Mouse (Mus musculus): ENCODE measurements around the gene Homez.
A peak's percentile ranks its signal among the peaks of the same experiment; 100 is the strongest.

Gene Homez

GRCm38 (mm10) chr14:54870861-54871260 lies at the start of gene Homez:
Homez (minus strand) TSS chr14:54870961.
- no peak for DNase-seq (ENCODE audit: low spot score)

- no peak for DNase-seq (ENCODE audit: low spot score)
These were observed 49.4 kb upstream of the Homez start for GRCm38 (mm10) chr14:54920076-54920685.

- DNase-seq (ENCODE audit: low spot score): no peak
These were observed 42.6 kb upstream of the Homez start for GRCm38 (mm10) chr14:54913343-54913742.

- peak; percentile 54 for DNase-seq (ENCODE audit: low spot score)
These were observed 42.1 kb upstream of the Homez start, which contains the start of gene Slc22a17 for GRCm38 (mm10) chr14:54912886-54913285. Slc22a17 (minus strand) TSS chr14:54913132.

- no peak for DNase-seq (ENCODE audit: low spot score)
These were observed 41.5 kb upstream of the Homez start for GRCm38 (mm10) chr14:54912109-54912850.

- DNase-seq (ENCODE audit: low spot score): no peak
These were observed 37.9 kb upstream of the Homez start for GRCm38 (mm10) chr14:54908682-54909081.

- DNase-seq (ENCODE audit: low spot score): no peak
These were observed 32.9 kb upstream of the Homez start for GRCm38 (mm10) chr14:54903641-54904040.

GRCm38 (mm10) chr14:54900383-54900782 lies 29.6 kb upstream of the Homez start:
- DNase-seq (ENCODE audit: low spot score): peak; percentile 92

- no peak for DNase-seq (ENCODE audit: low spot score)
These were observed 26.7 kb upstream of the Homez start for GRCm38 (mm10) chr14:54897445-54897844.

GRCm38 (mm10) chr14:54894296-54895151 lies 23.8 kb upstream of the Homez start:
- no peak for DNase-seq (ENCODE audit: low spot score)

- peak; percentile 99 for DNase-seq (ENCODE audit: low spot score)
These were observed 23.0 kb upstream of the Homez start for GRCm38 (mm10) chr14:54893651-54894181.

- no peak for DNase-seq (ENCODE audit: low spot score)
These were observed 21.4 kb upstream of the Homez start, which contains the start of gene Pabpn1 for GRCm38 (mm10) chr14:54892200-54892599. Pabpn1 (plus strand) TSS chr14:54892500.

- DNase-seq (ENCODE audit: low spot score): no peak
These were observed 14.5 kb upstream of the Homez start for GRCm38 (mm10) chr14:54885309-54885708.

GRCm38 (mm10) chr14:54884022-54884712 lies 13.4 kb upstream of the Homez start:
- DNase-seq (ENCODE audit: low spot score): no peak

- DNase-seq (ENCODE audit: low spot score): no peak
These were observed 12.6 kb upstream of the Homez start, which contains the start of the genes Bcl2l2 and Gm20521 for GRCm38 (mm10) chr14:54883154-54884021. Bcl2l2 (plus strand) TSS chr14:54883377. Gm20521 (plus strand) TSS chr14:54883441.

- DNase-seq (ENCODE audit: low spot score): no peak
These were observed 6.4 kb upstream of the Homez start, which contains the start of gene Ppp1r3e for GRCm38 (mm10) chr14:54877048-54877715. Ppp1r3e (minus strand) TSS chr14:54877550.

GRCm38 (mm10) chr14:54876539-54877047 lies 5.8 kb upstream of the Homez start:
- no peak for DNase-seq (ENCODE audit: low spot score)

GRCm38 (mm10) chr14:54875844-54876538 lies 5.2 kb upstream of the Homez start:
- no peak for DNase-seq (ENCODE audit: low spot score)

GRCm38 (mm10) chr14:54874165-54874564 lies 3.4 kb upstream of the Homez start:
- DNase-seq (ENCODE audit: low spot score): no peak

Data from layer of hippocampus, adult 9-10 months (tissue).